Mouse (Mus musculus): ENCODE results near the gene Gbgt1. TPM values are rescaled to one million over a fixed set of nuclear protein-coding genes. Genes with fewer than 3 reads are reported as not detected.

Gene Gbgt1
- polyA plus RNA-seq, 1 experiment from 2014 or later, result 0.56 TPM

DNA sequence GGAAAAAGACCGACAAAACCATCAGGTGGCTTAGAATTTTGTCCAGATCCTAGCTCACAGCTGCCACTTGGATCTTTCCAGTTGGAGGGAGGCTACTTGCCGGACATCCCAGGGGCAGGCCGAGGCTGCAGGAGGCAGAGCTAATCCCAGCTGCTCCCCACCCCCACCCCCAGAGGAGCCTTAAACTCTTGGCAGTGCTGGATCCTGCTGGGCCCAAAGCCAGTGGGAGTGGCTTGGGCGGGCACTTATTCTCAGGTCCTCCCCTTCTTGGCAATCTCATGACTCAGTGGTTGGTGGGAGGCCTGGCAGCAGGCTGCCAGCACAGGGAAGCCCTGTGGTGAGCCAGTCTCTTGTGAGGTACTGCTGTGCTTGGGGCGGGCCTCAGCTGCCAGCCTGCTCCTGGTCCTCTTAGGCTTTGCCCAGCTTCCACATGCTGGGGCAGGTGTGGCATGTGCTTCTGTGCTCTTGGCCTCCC lies 27.0 kb downstream of the Gbgt1 start:
- no peak overlapping the region for H3K4me3 ChIP-seq
- no peaks in the 10 kb centered on the region for H3K9me3 ChIP-seq
- no peak overlapping the region for H3K9ac ChIP-seq
- H3K27me3 ChIP-seq, result no peaks in the 10 kb centered on the region
- peak; percentile 82 for ATAC-seq (ENCODE audit: insufficient number of reproducible peaks, low FRiP score, low TSS enrichment, low read depth)
- peaks cover 86% of the 10 kb centered on the region for H3K4me1 ChIP-seq
- no peaks in the 10 kb centered on the region for H3K36me3 ChIP-seq
- H3K4me2 ChIP-seq, result no peak overlapping the region
- WGBS, result 14% methylated on average over 5 of the region's 5 CpGs
- H3K27ac ChIP-seq, result peak overlapping the region; percentile 73

DNA sequence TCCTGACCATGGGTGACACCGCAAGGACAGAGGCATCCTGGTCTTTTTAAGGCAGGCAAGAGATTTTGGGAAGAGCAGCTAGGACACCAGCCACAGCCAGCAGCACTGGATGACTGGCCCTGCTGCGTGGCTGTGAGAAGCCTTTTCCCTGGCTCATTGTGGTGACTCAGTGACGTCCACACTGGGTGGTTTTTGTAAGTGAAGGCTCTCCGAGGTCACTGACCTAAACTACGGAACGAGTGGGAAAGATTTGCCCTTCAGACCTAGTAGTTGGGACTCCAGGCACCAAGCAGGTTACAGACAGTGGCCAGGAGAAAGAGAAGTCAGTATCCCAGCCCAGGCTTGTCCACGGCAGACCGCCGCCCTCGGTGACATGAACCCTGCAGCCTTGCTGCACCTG lies 27.7 kb downstream of the Gbgt1 start:
- no peak for ATAC-seq (ENCODE audit: insufficient number of reproducible peaks, low FRiP score, low TSS enrichment, low read depth)
- H3K9me3 ChIP-seq, result no peaks in the 10 kb centered on the region
- H3K4me1 ChIP-seq, result peaks cover 90% of the 10 kb centered on the region
- no peaks in the 10 kb centered on the region for H3K27me3 ChIP-seq
- H3K4me2 ChIP-seq, result no peak overlapping the region
- H3K27ac ChIP-seq, result peak overlapping the region; percentile 73
- H3K9ac ChIP-seq, result no peak overlapping the region
- no peaks in the 10 kb centered on the region for H3K36me3 ChIP-seq
- 84% methylated on average over 10 of the region's 10 CpGs for WGBS
- no peak overlapping the region for H3K4me3 ChIP-seq

DNA sequence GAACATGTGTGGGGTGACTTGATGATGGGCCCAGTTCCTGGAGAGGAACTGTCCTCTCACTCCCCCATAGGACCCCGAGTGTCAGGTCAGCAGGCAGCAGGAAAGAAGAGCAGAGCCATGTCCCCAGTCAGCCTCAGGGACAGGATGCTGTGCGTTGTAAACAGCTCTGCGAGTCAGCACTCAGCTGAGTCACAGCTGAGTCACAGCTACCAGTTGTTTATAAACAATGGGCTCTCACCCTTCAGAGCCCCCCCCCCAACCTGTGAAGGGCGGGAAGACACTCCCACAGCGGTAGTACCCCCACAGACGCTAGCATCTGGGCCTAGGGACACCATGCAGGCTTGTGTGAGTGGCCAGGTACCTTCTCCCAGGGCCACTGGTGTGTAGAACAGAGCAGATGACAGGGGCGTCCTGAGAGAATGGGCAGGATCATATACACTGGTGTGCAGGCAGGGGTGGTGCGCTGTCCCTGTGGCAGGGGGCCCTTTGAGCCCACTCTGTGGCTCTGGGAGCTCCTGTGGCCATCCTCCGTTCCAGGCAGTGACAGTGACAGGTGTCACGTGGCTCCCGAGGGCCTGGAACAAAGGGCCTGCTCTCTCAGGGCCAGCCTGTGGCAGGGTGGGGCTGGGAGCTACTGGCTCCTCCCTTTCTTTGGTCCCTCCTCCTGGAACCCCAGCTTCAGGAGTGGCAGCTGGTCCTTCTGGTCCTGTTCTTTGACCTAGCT lies 28.7 kb downstream of the Gbgt1 start:
- Histone ChIP-seq H3K27me3 (no peaks in the 10 kb centered on the region), H3K4me1 (peaks cover 94% of the 10 kb centered on the region), H3K27ac (peak overlapping the region; percentile 54), H3K4me2 (no peak overlapping the region), H3K9me3 (no peaks in the 10 kb centered on the region), H3K36me3 (no peaks in the 10 kb centered on the region), H3K4me3 (no peak overlapping the region), H3K9ac (no peak overlapping the region)
- ATAC-seq (ENCODE audit: insufficient number of reproducible peaks, low FRiP score, low TSS enrichment, low read depth), result peak; percentile 25; the same call in 1 of the 2 replicates
- 27% methylated on average over 11 of the region's 11 CpGs for WGBS

DNA sequence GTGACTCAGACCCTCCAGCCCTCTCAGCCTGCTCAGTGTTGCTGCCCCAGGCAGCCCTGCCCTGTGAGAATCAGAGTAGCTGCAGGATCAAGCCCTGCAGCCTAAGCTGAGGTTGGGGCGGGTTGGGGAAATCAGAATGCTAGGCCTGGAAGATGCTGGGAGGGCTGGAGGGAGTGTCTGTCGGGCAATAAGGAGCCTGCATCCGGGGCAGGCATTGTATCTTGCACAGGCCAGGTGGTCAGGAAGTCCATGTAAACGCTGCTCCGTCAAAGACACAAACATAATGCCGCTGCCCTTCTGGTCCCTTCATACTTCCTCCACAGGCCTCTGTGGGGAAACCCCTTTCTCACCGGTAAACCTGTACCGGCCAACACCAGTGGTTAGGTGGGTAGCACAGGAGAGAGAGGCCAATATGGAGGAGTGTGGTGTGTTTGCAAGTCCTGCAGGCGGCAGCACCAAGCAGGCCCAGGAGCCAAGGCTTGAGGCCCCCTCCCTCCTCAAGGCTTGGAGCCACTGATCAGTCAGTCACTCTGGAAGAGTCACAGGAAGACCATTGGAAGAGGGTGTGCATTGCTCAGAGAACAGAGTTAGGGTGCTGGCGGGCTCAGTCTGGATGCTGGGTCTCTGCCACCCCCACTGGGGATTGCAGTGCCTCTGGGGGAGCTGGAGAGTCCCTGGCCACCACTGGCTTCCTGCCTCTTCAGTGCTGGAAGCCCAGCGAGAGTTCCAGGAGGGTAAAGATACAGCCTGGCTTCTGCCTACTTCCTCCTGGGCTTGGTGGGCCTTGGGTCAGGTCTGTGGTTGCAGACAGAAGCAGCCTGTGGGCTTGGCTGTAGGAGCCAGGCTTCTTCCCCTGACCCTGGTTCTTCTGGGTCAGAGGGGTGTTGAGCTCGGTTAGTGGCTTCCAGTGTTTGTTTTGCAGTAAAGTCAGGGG lies 29.5 kb downstream of the Gbgt1 start:
- Histone ChIP-seq H3K4me3 (no peak overlapping the region), H3K27me3 (no peaks in the 10 kb centered on the region), H3K4me1 (peaks cover 95% of the 10 kb centered on the region), H3K9ac (no peak overlapping the region), H3K4me2 (no peak overlapping the region), H3K36me3 (no peaks in the 10 kb centered on the region), H3K9me3 (no peaks in the 10 kb centered on the region), H3K27ac (peak overlapping the region; percentile 54)
- WGBS, result 40% methylated on average over 12 of the region's 12 CpGs
- no peak for ATAC-seq (ENCODE audit: insufficient number of reproducible peaks, low FRiP score, low TSS enrichment, low read depth)

DNA sequence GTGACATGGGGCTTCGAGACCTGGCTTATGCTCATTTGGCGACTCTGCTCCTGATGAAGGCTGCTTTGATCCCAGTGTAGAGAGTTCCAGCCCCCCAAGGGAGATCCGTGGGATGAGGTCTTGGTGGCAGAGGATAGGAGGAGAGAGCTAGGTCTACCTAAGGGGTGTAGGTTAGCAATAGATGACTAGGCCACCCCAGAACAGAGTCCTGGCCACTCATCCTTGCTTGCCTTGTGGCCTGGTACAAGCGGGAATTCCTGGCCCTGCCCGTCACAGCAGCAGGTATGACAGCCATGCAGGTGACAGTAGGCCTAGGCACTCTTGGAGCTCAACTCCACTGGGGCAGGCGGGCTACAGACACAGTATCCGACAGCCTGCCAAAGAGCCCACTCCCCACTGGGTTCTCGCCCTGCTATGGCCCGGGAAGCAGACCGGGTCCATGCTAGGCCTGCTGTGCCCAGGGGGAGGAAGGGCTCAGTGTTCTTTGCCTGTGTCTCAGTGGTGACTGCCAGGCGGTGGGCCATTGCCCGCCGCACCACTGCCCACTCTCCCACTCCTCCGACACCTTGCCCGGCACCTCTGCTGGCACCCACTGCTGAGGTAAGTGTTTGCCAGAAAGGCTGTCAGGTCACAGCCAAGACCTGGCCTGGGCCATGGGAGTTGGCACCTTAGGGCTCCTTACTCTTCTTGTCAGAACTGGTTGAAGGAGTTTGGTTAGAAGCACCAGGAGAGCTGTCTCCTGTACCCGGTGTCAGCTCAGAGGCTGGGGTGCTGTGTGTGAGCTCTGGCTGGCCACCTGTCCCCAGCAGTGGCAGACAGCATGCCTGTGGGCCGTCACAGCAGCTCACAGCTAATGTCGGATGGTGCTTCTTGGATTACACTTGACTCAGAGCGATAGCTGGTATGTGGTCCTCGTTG lies 31.0 kb downstream of the Gbgt1 start:
- Histone ChIP-seq H3K4me1 (peaks cover 86% of the 10 kb centered on the region), H3K36me3 (no peaks in the 10 kb centered on the region), H3K27me3 (no peaks in the 10 kb centered on the region), H3K9ac (no peak overlapping the region), H3K4me2 (no peak overlapping the region), H3K4me3 (no peak overlapping the region), H3K27ac (peak overlapping the region; percentile 39; the same call in 1 of the 2 replicates), H3K9me3 (no peaks in the 10 kb centered on the region)
- WGBS, result 82% methylated on average over 20 of the region's 20 CpGs
- ATAC-seq (ENCODE audit: insufficient number of reproducible peaks, low FRiP score, low TSS enrichment, low read depth), result no peak

DNA sequence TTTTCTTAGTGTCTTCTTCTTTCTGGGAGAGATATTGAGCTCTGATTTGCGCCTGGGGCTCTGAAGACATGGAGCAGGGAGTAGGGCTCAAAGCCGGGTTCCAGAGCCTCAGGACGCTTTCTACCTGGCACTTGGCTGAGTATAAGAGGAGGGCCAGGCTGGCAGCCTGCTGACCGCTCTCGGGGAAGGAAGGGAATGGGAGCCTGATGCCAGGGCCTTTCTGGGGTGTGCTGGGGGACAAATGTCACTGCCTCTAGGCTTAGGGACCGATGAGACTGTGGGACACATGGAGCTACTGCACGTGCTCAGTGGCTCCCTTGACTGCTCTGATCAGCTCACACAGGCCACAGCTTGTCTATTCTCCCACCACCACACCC lies 31.7 kb downstream of the Gbgt1 start:
- Histone ChIP-seq H3K27me3 (no peaks in the 10 kb centered on the region), H3K4me2 (no peak overlapping the region), H3K4me1 (peaks cover 88% of the 10 kb centered on the region), H3K36me3 (no peaks in the 10 kb centered on the region), H3K9me3 (no peaks in the 10 kb centered on the region), H3K4me3 (no peak overlapping the region), H3K9ac (no peak overlapping the region), H3K27ac (peak overlapping the region; percentile 39; the same call in 1 of the 2 replicates)
- WGBS, result 76% methylated on average over 7 of the region's 7 CpGs
- no peak for ATAC-seq (ENCODE audit: insufficient number of reproducible peaks, low FRiP score, low TSS enrichment, low read depth)

DNA sequence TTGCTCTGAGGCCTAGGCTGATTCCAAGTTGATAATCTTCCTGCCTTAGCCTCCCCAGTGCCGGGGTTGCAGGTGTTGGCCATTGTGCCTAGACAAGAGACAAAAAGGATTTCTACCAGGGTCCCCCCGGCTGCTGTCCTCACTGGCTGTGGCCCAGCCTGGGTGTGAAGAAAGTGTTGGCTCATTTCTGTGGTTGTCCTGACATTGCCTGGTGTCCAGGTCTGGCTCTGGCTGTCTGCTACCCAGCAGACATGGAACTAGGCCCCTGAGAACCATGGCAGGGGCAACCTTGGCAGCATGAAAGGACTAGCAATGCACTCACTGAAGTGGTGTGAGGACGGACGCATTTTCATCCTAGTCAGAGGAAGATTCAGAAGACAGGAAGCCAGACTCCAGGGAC lies 33.2 kb downstream of the Gbgt1 start:
- Histone ChIP-seq H3K27me3 (no peaks in the 10 kb centered on the region), H3K4me2 (no peak overlapping the region), H3K4me1 (peaks cover 88% of the 10 kb centered on the region), H3K9me3 (no peaks in the 10 kb centered on the region), H3K9ac (no peak overlapping the region), H3K36me3 (no peaks in the 10 kb centered on the region), H3K27ac (no peak overlapping the region), H3K4me3 (no peak overlapping the region)
- no peak for ATAC-seq (ENCODE audit: insufficient number of reproducible peaks, low FRiP score, low TSS enrichment, low read depth)
- WGBS, result 67% methylated on average over 4 of the region's 4 CpGs

DNA sequence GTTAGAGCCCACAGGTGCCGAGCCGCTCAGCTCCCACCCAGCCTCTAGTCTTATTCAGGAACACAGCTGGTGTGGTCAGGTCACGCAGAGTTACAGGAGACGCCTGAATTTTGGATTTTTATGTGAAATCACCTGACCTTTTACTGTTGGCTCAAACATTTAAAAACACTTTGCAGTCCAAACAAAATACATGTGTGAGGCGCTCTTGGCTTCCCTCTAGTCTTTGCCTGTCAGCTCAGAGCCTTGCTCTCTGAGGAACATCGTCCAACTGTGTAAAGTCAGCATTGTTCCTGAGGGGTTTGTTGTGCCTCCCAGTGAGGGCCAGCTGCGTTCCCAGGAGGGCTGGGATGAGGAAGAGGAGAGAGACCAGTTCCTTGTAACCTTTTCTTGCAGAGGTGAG lies 33.6 kb downstream of the Gbgt1 start:
- no peaks in the 10 kb centered on the region for H3K36me3 ChIP-seq
- no peak for ATAC-seq (ENCODE audit: insufficient number of reproducible peaks, low FRiP score, low TSS enrichment, low read depth)
- peak overlapping the region; percentile 48 for H3K27ac ChIP-seq
- no peaks in the 10 kb centered on the region for H3K27me3 ChIP-seq
- no peaks in the 10 kb centered on the region for H3K9me3 ChIP-seq
- no peak overlapping the region for H3K4me3 ChIP-seq
- no peak overlapping the region for H3K4me2 ChIP-seq
- no peak overlapping the region for H3K9ac ChIP-seq
- H3K4me1 ChIP-seq, result peaks cover 88% of the 10 kb centered on the region
- 44% methylated on average over 7 of the region's 7 CpGs for WGBS

DNA sequence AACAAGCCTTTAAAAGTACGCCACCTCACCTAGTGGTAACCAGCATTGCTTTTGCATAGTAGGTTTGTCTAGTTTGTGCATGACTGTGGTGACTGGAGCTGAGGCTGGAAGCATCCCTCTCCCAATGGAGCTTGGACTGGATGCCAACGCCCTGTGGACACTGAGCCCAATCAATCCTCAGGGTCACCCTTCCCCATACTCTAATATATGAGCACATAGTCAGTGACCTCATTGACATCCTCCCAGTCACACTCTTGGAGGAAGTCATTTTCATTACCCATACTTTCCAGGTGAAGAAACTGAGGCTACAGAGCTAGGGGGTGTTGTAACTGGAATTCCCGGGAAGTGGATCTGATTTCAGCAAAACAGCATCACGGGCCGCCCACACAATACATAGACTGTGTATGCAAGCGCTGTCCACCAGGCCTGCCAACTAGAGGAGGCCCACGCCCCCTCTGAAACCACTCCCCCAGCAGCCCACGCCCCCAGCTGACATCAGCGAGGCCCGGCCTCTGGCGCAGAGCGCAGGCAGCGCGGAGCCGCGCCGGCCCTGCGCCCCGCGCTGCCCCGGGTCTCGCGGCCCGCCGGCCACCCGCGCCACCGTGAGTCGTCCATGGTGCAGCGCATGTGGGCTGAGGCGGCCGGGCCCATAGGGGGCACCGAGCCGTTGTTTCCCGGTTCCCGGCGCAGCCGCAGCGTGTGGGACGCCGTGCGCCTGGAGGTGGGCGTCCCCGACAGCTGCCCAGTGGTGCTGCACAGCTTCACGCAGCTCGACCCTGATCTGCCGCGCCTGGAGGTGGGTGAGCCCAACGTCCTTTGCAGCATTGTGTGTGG lies 36.5 kb downstream of the Gbgt1 start:
- peaks cover 88% of the 10 kb centered on the region for H3K4me1 ChIP-seq
- H3K9ac ChIP-seq, result peak overlapping the region; percentile 65
- H3K9me3 ChIP-seq, result no peaks in the 10 kb centered on the region
- no peaks in the 10 kb centered on the region for H3K36me3 ChIP-seq
- peak overlapping the region; percentile 87 for H3K27ac ChIP-seq
- H3K27me3 ChIP-seq, result no peaks in the 10 kb centered on the region
- peak overlapping the region; percentile 84 for H3K4me3 ChIP-seq
- peak overlapping the region; percentile 76 for H3K4me2 ChIP-seq
- 2% methylated on average over 49 of the region's 49 CpGs for WGBS
- ATAC-seq (ENCODE audit: insufficient number of reproducible peaks, low FRiP score, low TSS enrichment, low read depth), result peak; percentile 90

DNA sequence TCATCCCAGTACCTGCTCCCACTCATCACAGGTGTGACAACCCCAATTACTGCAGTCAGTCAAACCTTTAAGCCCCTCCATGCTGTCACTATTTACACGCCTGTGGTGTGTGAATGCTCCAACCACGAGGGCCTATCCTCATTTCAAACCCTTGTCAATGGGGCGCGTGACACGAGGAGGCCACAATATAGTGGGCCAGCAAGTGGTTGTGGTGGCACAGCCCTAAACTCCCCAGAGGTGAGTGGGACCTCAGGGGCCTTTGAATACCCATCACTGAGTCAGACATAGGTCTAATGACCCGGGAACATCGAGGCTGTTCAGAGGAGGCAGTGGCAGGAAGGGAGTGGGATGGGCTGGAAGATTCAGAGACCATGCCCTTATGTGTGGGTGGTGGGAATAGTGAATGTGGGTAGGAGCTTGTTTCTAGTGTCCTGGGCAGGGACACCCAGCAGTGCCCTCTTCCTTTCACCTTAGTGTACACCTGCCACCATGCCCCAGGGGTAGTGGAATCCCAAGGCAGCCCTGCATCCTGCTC lies 37.3 kb downstream of the Gbgt1 start:
- Histone ChIP-seq H3K4me1 (peaks cover 88% of the 10 kb centered on the region), H3K4me2 (peak overlapping the region; percentile 76), H3K4me3 (peak overlapping the region; percentile 84), H3K27me3 (no peaks in the 10 kb centered on the region), H3K9ac (peak overlapping the region; percentile 65), H3K9me3 (no peaks in the 10 kb centered on the region), H3K36me3 (no peaks in the 10 kb centered on the region), H3K27ac (peak overlapping the region; percentile 87)
- ATAC-seq (ENCODE audit: insufficient number of reproducible peaks, low FRiP score, low TSS enrichment, low read depth), result no peak
- WGBS, result 45% methylated on average over 7 of the region's 7 CpGs
